Mouse (Mus musculus) T-helper 1 cell (primary cell): Measurements from ENCODE around the gene Oas1f.
"Not testable (repeated sequence)": the region's sequence is repeated elsewhere in the genome, so short reads cannot be mapped to it uniquely, and the experiment has no call there.

Experiments
- in situ Hi-C: fragments of 300-600 bp; cut with MboI, MseI; formaldehyde crosslinking; loops from one replicate; pipeline ENCODE4 v1.15.1; 2025; ENCODE audit warnings: high pct_unique_total_duplicates

Oas1f gene

GRCm38 (mm10) chr5:120847067-120847466 is at the start of gene Oas1f:
Oas1f (plus strand) TSS chr5:120847367.
- in situ Hi-C loops: no loop called here

- in situ Hi-C loops: not testable (repeated sequence)
Measured at GRCm38 (mm10) chr5:120798147-120798546, 49.0 kb upstream of the Oas1f start.

- in situ Hi-C loops: not testable (repeated sequence)
Measured at GRCm38 (mm10) chr5:120798943-120799342, 48.2 kb upstream of the Oas1f start.

GRCm38 (mm10) chr5:120803596-120803995 is 43.6 kb upstream of the Oas1f start:
- in situ Hi-C loops: loop anchor here (5.0 kb wide), 1 partner anchor 39 kb away; no protein-coding TSS in a partner anchor

GRCm38 (mm10) chr5:120806458-120806857 is 40.7 kb upstream of the Oas1f start:
- in situ Hi-C loops: no loop called here

GRCm38 (mm10) chr5:120809171-120809570 is 38.0 kb upstream of the Oas1f start:
- in situ Hi-C loops: no loop called here

GRCm38 (mm10) chr5:120811951-120812819 is 35.0 kb upstream of the Oas1f start, which contains the start of gene Oas1c:
Oas1c (minus strand) TSS chr5:120812514.
- in situ Hi-C loops: no loop called here

GRCm38 (mm10) chr5:120813023-120813422 is 34.1 kb upstream of the Oas1f start:
- in situ Hi-C loops: no loop called here

GRCm38 (mm10) chr5:120815949-120816348 is 31.2 kb upstream of the Oas1f start:
- in situ Hi-C loops: no loop called here

- in situ Hi-C loops: no loop called here
Measured at GRCm38 (mm10) chr5:120818999-120819398, 28.2 kb upstream of the Oas1f start.

- in situ Hi-C loops: no loop called here
Measured at GRCm38 (mm10) chr5:120831031-120831430, 16.1 kb upstream of the Oas1f start.

- in situ Hi-C loops: no loop called here
Measured at GRCm38 (mm10) chr5:120833335-120834280, 13.6 kb upstream of the Oas1f start.

- in situ Hi-C loops: no loop called here
Measured at GRCm38 (mm10) chr5:120836731-120837585, 10.2 kb upstream of the Oas1f start.

GRCm38 (mm10) chr5:120844713-120845112 is 2.5 kb upstream of the Oas1f start:
- in situ Hi-C loops: loop anchor here (5.0 kb wide), 1 partner anchor 42 kb away; no protein-coding TSS in a partner anchor

GRCm38 (mm10) chr5:120849601-120850136 is 2.5 kb downstream of the Oas1f start:
- in situ Hi-C loops: loop anchor here (10.0 kb wide), 1 partner anchor 625 kb away; no protein-coding TSS in a partner anchor

- in situ Hi-C loops: loop anchor here (10.0 kb wide), 1 partner anchor 616 kb away; no protein-coding TSS in a partner anchor
Measured at GRCm38 (mm10) chr5:120859241-120859640, 12.1 kb downstream of the Oas1f start.

- in situ Hi-C loops: no loop called here
Measured at GRCm38 (mm10) chr5:120861121-120861520, 14.0 kb downstream of the Oas1f start, which contains the start of gene Oas1h. Oas1h (plus strand) TSS chr5:120861421.

GRCm38 (mm10) chr5:120865336-120865860 is 18.2 kb downstream of the Oas1f start:
- in situ Hi-C loops: no loop called here

GRCm38 (mm10) chr5:120869436-120870015 is 22.4 kb downstream of the Oas1f start:
- in situ Hi-C loops: no loop called here

GRCm38 (mm10) chr5:120870081-120870480 is 22.9 kb downstream of the Oas1f start:
- in situ Hi-C loops: no loop called here
